Mouse (Mus musculus) stomach, postnatal 0 days (tissue): ENCODE results near the gene Appl1.

ENCODE experiments used
- CTCF ChIP-seq: IDR thresholded peaks from 2 replicates; pipeline ENCODE4 v1.5.1; 2016; ENCODE audit warnings: antibody characterized with exemption, low read depth, mild to moderate bottlenecking, moderate library complexity
- EP300 ChIP-seq: optimal IDR thresholded peaks from 2 replicates; pipeline ENCODE3; 2016; ENCODE audit warnings: antibody characterized with exemption

DNA sequence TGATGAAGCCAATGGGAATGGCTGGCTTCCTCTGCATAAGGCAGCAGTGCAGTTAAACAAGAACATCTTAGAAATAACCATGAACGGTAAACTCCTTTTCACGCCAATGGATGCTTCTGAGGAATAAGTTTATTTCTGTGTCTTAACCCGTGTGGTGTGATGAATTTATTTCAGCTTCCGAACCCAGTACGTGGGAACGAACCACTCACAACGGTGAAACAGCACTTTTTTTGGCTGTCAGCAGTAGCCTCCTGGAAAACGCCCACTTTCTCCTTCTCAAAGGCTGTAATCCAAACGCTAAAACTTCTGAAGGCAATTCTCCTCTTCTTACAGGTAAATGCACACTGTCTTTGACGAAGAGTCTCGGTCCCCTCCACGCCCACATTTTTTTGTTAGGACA is 70.1 kb downstream of the Appl1 start:
- TF ChIP-seq CTCF, result no peak
- no peak for TF ChIP-seq EP300
